Mouse (Mus musculus) liver, adult (tissue): ENCODE measurements around the gene Spty2d1.

Experiments used
- GATA4 ChIP-seq: IDR thresholded peaks from 2 replicates; pipeline ENCODE4 v1.6.1; 2014; ENCODE audit warnings: mild to moderate bottlenecking, low read length; ENCODE audit not compliant: insufficient replicate concordance

The Spty2d1 gene

DNA sequence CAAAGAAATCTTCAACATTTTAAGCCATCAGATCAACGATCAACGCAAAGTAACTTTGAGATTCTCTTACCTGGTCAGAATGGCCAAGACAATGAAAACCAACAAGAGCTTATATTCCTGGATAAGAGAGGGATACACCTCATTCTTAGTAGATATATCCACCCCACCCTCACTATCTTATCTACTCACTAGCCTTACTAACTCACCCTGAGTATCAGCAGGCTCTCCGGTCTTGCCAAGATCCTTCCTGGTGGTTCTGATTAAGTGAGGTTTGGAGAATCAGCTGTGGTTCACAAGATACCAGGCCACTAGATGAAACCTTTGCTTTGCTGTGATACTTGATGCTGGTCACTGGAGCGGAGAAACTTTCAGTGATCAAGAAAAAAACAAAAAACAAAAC is 33.6 kb downstream of the Spty2d1 start:
- TF ChIP-seq GATA4: no peak

DNA sequence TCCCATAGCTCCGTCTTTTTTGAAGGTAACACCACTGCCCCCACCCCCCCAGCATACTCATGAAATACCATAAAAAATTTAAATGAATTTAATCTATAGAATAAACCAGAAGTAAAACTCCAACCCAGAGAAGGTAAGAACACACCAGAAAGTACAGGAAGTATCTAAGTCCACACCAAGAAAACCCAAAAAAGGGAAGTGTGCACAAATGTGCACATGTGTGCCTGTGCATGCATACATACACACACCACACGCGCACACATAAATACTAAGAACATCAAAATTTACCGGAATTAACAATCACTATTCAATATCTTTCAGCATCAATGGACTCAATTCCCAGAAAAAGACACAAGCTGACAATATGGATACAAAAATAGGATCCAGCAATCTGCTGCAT is 38.3 kb downstream of the Spty2d1 start:
- no peak for TF ChIP-seq GATA4

DNA sequence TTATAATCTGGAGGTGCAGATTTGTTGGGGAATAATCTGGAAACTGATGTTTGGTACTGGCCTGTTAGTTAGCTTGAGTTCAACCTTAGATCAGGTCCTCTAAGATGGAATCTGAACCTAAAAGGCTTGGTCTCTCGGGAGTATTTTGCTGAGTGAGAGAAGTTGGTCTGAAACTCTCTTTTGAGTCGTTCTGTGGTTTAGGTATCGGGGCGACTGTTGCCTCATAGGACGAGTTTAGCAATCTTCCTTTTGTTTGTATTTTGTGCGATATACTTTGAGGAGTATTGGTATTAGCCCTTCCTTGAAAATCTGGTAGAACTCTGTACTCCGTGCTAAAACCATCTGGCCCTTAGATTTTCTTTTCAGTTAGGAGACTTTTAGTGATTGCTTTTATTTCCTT is 44.1 kb downstream of the Spty2d1 start:
- TF ChIP-seq GATA4: no peak

DNA sequence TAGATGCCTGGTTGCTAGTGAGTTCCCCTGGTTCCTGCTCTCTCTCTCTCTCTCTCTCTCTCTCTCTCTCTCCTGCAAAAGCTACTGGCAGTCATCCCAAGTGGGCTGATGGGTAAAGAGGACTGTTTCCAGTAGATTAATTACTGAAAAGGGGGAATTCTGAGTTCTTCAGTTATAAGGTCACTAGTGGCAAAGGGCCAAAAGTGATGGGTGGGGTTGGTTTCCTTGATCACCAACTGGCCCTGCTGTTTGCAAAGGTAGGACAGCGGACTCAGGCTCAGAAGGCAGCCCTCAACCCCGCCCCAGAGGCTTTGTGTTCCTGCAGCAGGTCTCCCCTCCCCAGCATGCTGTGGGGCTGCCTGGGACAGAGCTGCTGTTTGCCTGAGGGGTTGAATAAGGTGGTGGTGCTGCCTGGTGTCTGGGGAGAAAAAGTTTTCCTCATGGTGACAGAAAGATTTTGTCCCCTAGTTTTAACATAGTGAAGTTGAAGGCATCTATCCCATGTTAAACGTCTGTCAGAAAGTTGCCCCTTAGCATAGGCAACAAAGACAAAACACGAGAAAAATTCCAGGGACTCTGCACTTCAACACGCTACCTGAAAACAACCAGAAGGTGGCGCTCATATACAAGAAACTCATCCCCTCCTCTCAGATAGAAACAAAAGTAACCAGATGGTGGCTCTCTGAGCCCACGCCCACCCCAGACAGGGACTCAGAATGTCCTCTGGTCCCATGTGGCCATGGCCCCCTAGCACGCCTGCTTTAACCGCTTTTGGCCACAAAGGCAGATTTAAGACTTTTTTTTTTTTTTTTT is 45.2 kb downstream of the Spty2d1 start:
- no peak for TF ChIP-seq GATA4

DNA sequence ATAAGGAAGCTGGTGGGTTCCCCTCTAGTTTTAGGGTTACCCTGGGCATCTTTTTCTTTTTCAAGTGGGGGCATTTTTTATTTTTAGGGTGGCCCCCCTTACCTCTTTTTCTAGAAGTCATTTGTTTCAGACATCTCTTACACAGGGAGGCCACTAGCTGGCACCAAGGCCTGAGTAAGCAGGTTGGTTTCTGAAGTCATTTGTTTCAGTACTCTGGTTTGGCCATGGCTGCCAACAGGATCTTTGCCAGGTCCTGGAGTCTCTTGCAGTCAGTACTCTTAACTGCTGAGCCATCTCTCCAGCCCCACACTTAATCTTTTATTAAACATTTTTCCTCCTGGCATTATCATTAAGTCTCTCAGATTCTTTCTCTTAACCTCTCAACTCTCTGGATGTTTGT is 46.1 kb downstream of the Spty2d1 start:
- no peak for TF ChIP-seq GATA4

DNA sequence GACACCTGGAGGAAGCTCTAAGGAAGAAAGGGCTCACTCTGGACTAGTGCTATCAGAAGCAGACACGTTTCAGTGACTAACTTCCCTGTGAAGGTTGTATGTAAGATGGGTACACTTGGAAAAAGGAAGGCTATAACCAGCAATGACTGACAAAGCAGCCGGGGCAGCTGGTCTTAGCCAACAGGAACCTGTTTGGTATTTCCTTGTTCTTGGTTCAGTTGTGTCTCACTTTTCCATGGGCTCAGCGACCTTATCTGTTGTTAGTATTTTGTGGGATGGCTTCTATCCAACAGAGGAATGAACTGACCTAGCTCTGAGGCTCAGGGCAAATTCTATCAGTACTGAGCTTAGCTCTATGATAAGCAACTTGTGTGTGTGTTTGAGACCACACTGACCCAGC is 47.2 kb downstream of the Spty2d1 start:
- no peak for TF ChIP-seq GATA4

DNA sequence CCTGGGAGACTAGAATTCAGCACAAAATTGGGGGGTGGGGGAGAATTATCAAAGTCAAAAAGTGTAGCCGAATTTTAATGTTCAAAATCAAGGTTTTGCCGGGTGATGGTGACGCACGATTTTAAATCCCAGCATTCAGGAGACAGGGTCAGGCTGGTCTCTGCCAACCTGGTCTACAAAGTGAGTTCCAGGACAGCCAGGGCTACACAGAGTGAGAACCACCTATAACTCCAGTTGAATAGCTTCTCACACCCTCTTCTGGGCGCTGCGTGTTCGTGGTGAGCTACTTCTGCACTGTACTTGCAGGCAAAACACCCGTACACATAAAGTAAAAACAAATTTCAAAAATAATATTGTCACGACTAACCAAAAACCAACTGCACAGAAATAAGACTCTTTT is 49.4 kb downstream of the Spty2d1 start:
- TF ChIP-seq GATA4: no peak

DNA sequence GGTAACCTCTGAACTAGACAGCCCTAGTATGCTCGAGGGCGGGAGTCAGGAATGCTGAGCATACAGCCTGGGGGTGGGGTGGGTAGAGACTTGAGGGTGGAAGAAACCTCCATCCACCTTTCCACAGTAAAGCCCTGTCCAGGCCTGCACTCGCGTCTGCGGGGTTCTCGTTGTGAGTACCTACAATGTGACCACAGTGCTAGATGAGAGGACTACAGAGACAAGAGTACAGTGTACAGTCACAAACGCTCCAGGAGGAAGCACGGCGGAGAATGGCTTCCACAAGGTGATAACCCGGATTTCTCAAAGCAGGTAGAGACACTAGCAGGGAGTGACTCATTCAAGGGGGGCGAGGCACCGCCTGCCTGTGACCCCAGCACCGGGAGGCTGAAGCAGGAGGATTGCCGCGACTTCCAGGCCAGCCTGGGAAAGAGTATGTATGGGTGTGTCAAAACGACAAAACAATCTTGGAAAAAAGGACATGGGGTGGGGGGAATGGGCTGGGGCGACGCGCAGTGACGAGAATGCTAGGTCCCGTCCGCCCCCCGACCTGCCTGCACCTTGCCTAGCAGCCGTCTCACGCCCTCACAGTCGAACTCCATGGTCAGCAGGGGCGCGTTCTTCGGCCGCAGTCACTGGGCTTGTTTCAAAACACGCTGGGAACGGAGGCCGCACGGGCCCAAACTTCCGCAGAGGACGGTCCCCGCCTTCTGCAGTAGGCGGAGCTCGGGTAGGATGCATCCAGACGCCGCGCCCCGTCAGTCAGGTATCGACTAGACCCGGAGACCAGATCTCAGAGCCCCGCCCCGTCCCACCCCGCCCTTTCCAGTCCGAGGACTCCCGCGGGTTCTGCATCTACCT is 50.1 kb downstream of the Spty2d1 start, which contains the start of gene Uevld:
Uevld (minus strand) TSS at position 697 of the 861 bp plus-strand sequence.
- no peak for TF ChIP-seq GATA4
